Mouse (Mus musculus) monocyte, adult 5-6 weeks (primary cell): ENCODE measurements around the gene Bmper. TPM values are rescaled to one million over a fixed set of nuclear protein-coding genes. Genes with fewer than 3 reads are reported as not detected.

ENCODE experiments used
- ATAC-seq: fragments of 153-309, 156-312 bp; replicated peaks from 2 replicates; pipeline ENCODE4 v1.8.0; 2017; ENCODE audit warnings: mild to moderate bottlenecking; ENCODE audit not compliant: low TSS enrichment, insufficient number of reproducible peaks, severe bottlenecking, poor library complexity, low FRiP score
- total RNA-seq: library from RNA; stranded (forward); fragments of 200-1000, 200-491, 200-594 nt; gene quantifications from 3 replicates; pipeline ENCODE4 v1.2.3, GENCODE M21; 2017

The Bmper gene
- not detected in 3 replicates for total RNA-seq

GRCm38 (mm10) chr9:23222841-23223548 lies at the start of gene Bmper:
Gene Bmper (plus strand): TSS chr9:23223076.
- ATAC-seq, result no peak

- ATAC-seq, result no peak
These were observed 45.4 kb upstream of the Bmper start for GRCm38 (mm10) chr9:23177476-23177875.

- no peak for ATAC-seq
These were observed 35.7 kb upstream of the Bmper start for GRCm38 (mm10) chr9:23187181-23187580.

GRCm38 (mm10) chr9:23188136-23188535 lies 34.7 kb upstream of the Bmper start:
- no peak for ATAC-seq

GRCm38 (mm10) chr9:23190950-23191349 lies 31.9 kb upstream of the Bmper start:
- ATAC-seq, result no peak

- no peak for ATAC-seq
These were observed 31.4 kb upstream of the Bmper start for GRCm38 (mm10) chr9:23191431-23191830.

GRCm38 (mm10) chr9:23192567-23193331 lies 30.1 kb upstream of the Bmper start:
- no peak for ATAC-seq

GRCm38 (mm10) chr9:23198996-23199395 lies 23.9 kb upstream of the Bmper start:
- ATAC-seq, result no peak

- ATAC-seq, result no peak
These were observed 23.0 kb upstream of the Bmper start for GRCm38 (mm10) chr9:23199841-23200240.

- no peak for ATAC-seq
These were observed 22.0 kb upstream of the Bmper start for GRCm38 (mm10) chr9:23200828-23201227.

- ATAC-seq, result no peak
These were observed 20.4 kb upstream of the Bmper start for GRCm38 (mm10) chr9:23202431-23202830.

GRCm38 (mm10) chr9:23204339-23205288 lies 18.3 kb upstream of the Bmper start:
- no peak for ATAC-seq

- no peak for ATAC-seq
These were observed 17.6 kb upstream of the Bmper start for GRCm38 (mm10) chr9:23205304-23205703.

GRCm38 (mm10) chr9:23205757-23206156 lies 17.1 kb upstream of the Bmper start:
- no peak for ATAC-seq

GRCm38 (mm10) chr9:23206181-23206580 lies 16.7 kb upstream of the Bmper start:
- ATAC-seq, result no peak

GRCm38 (mm10) chr9:23212303-23212702 lies 10.6 kb upstream of the Bmper start:
- ATAC-seq, result 0 out of 2 replicates have a peak, but pooled peaks have one; percentile 43

- no peak for ATAC-seq
These were observed 3.1 kb upstream of the Bmper start for GRCm38 (mm10) chr9:23219754-23220153.

- no peak for ATAC-seq
These were observed 900 bp upstream of the Bmper start for GRCm38 (mm10) chr9:23221976-23222375.

GRCm38 (mm10) chr9:23222492-23222840 lies 410 bp upstream of the Bmper start:
- ATAC-seq, result no peak
